Mouse (Mus musculus) ES-CJ7 (cell line): ENCODE data around the gene Nudt9.
"Not testable (repeated sequence)": the region's sequence is repeated elsewhere in the genome, so short reads cannot be mapped to it uniquely, and the experiment has no call there.

Experiments
- DNase-seq: peaks from one replicate; pipeline ENCODE4 v3.0.0; 2011; ENCODE audit warnings: low read depth, low spot score

Gene Nudt9

DNA sequence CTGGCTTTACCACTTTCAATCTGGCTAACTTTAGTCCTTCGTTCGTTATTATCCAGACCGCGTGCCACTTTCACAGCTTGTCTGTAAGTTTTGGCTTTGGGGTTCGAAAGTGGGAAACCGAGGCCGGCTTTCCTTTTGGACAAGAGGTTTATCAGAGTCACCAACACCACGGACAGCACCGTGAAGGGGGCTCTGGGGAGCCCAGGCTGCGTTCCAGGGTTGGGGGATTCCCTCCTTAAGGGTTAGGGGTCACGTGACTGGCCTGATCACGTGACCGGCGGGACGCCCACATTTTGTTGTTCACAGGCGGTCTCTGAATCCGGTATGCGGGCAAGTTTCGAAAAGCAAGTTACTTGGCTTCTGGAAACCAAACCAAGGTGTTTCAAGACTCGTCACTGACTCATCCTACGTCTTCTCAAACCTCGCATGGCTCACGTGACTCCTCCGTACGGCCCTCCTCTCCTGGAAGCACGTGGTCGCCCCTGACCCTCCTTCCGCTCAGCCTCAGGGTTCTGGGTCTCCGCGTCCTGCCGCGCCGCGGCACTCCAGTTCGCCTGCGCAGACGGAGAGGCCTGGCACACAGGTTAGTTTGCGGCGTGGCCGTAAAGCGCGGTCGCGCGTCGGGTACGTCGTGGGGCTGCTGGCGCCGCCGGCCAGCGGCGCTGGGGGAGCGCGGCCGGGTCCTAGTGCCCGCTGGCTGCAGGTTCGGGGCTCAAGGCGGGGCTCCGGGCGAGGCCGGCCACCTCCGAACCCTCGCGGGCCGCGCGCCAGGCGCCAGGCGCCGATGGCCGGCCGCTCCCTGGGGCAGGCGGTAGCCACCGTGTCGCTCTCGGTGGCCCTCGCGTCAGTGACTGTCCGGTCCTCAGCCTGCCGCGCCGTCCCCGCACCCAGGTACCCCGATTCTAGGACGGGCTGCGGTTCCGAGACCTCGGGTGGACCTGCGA is at the start of gene Nudt9:
Nudt9 (plus strand) TSS at position 51 of the 944 bp plus-strand sequence.
- DNase-seq = peak; percentile 98

GRCm38 (mm10) chr5:103998739-103999138 is 47.4 kb upstream of the Nudt9 start:
- DNase-seq = no peak

DNA sequence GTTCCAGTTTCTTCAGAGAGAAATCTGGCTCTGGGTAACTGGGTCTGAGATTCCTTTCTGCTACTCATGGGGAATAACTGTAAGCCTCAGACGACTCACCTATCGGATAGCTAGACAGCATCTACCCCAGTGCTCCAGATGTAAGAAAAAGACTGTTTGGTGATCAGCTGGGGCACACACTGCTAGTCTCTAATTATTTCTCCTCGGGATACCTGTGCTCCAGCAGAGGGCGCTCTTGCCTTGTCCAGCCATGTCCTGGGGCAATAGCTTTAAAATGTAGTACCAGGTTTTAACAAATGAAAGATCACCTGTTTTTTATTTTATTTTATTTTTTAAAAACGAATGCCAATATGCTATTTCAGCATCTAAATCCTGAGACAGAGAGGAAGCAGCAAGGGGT is 46.4 kb upstream of the Nudt9 start:
- peak; percentile 73 for DNase-seq

DNA sequence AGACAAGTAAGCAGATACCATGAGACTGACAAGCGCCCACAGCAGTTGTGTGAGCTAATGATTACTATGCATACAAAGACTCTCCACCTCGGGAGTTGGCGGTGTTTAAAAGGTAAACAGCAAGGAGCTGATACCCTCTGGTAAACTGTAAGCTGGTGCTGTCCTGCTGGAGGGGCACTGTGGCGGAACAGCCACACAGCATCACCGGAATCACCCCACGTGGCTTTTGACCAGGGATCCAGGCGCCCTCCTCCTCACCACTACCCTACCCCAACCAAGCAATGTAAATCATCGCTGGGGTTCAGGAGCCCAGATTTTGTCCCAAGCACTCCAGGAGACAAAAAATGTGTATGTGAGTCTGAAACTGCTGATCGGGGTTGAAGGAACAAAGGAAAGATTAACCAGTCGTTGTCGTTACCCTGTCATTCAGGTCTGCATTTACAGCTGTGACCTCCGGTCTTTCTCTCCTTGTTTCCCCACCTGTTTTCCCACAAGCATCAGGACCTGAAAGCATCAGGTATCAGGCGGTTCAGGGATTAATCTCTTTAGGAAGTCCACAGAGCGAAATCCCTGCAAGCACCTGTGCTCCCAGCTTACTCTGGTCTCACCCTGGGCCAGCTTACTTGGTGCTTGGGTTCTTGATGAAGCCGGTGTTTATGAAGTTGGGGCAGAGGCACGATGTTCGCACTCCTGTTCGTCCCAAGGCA is 43.4 kb upstream of the Nudt9 start:
- peak; percentile 63 for DNase-seq

DNA sequence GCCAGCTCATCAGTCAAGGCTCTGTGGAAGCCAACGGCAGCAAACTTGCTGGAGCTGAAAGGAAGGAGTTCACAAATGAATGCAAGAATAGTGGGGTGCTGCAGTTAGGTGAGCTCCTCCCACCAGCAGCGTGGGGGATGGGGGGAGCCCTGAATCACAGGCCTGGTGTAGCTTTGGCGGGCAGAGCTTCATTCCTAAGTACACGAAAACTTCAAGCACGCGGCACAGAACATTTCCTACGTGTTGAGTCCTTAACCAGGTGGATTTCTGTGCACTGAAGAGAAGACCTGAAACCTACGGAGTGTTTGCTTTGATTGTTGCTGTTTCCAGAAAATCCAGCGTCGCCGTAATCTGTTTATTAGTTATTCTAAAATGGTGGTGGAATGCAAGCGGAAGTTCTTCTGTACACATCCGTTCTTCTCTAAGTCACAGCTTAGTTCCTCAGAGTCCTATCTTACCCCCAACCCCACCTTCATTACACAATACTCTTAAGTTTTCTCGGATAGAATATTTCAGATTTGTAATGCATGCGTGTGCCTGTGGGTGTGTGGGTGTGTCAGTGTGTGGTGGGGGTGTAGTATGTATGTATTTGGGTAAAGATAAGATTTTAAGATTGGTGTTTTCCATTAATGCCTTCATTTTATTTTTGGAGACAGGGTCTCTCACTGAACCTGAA is 42.7 kb upstream of the Nudt9 start:
- peak; percentile 32 for DNase-seq

- no peak for DNase-seq
Measured at GRCm38 (mm10) chr5:104003955-104004354, 42.2 kb upstream of the Nudt9 start.

DNA sequence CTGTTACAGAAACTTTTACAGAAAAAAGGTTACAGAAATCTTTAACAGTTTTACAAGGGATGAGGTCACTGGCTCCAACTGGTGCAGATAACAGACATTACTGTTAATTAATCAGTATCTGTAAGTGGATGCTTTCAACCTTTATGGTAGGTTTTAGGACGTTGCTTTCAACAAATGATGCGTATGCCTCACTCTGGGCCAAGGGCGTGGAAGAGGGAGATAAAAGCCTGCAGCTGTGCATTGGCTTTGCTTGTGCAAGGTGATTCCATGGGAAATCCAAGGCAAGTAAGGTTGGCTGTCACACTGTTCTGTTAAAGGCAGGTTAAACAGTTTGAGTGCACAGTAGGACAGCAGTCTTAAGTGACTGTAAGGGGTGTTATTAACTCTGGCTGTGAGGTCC is 39.3 kb upstream of the Nudt9 start:
- no peak for DNase-seq

GRCm38 (mm10) chr5:104007801-104008200 is 38.3 kb upstream of the Nudt9 start:
- no peak for DNase-seq

- no peak for DNase-seq
Measured at GRCm38 (mm10) chr5:104009421-104009820, 36.7 kb upstream of the Nudt9 start.

GRCm38 (mm10) chr5:104010261-104010660 is 35.8 kb upstream of the Nudt9 start:
- no peak for DNase-seq

DNA sequence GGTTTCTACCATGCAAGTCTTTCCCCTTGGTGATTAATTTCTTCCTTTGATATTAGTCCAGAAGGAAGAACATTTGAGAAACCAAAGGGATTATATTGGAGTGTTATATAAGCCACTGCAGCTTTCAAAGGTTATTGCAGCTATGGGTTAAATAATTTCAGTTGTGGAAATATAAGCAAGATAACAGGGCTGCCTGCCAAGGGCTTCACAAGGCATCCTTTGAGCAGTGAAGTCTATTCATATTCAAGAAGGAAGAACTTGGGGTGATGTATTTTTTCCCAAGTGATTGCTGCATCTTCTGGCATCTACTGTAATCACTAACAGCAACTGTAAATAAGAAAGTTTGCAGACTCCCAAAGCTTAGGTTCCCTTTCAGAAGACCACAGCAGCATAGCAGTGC is 34.7 kb upstream of the Nudt9 start:
- no peak for DNase-seq

DNA sequence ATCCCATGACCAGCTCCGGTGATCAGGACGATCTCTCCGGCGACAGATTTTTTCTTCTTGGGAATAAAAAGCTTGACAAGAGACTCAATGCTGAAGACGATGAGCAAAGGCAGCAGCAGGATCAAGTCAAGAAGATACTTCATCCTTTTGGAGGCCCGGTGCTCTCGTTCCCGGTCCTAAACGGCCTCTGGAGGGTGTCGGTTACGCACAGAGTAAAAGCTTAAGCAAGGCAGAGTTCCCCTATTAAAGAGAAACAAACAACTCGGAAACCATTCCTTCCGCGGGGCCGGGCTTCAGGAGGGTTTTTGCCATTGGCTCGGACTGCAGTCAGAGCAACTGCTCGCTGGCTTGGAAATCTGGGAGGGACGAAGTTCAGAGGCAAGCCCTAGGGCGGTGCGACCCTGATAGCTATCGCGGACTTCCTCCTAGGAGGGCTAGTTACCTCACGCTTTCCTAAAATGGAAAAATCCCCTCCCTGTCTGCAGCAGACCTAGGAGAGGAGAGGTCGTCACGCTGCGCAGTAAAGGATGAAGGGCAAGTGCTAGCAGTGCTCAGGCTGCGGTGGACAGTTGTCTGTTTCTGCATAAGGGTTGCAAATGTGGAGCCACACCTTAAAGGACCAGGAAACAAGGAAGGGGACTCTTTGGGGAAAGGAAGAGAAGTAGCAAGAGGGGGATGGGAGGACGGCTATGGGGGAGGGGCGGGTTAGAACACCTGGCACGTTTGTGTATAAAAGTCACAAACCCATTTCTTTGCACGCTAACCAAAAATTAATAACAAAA is 24.3 kb upstream of the Nudt9 start, which contains the start of gene Hsd17b11:
Hsd17b11 (minus strand) TSS at position 323 of the 782 bp plus-strand sequence.
- DNase-seq = peak; percentile 98

DNA sequence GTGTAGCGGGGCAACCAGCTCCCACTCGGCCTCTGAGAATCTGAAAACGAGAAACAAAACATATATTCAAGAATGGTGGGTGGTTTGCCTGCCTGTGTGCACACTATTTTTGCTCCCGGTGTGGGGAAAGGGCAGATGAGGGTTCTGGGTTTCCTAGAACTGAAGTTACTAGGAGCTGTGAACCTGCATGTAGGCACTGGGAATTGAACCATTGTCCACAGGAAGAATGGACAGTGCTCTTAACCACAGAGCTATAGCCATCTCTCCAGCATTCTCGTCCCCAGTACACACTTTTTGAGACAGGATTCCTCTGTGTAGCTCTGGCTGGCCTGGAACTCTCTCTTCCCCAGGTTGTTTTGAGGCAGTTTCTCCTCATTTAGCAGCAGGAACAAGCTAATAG is 23.5 kb upstream of the Nudt9 start:
- peak; percentile 19 for DNase-seq

GRCm38 (mm10) chr5:104023289-104024020 is 22.7 kb upstream of the Nudt9 start:
- DNase-seq = peak; percentile 44

- not testable (repeated sequence) for DNase-seq
Measured at GRCm38 (mm10) chr5:104024193-104024592, 21.9 kb upstream of the Nudt9 start.

DNA sequence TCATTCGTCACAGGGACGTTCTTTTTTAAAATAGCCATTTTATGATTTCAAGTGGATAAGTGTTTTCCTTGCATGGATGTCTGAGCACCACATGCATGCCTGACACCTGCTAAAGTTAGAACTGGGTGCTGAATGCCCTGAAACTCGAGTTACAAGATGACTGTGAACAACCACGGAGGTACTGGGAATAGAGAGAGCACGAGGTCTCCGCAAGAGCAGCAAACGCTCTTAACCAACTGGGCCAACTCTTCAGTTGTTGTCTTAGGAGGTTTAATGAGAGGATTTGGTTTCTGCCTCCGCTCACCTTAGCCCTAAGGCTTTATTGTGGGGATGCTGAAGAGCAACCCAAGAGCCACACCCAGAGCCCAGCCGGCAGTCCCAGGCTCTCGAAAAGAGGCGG is 21.3 kb upstream of the Nudt9 start:
- DNase-seq = peak; percentile 42

DNA sequence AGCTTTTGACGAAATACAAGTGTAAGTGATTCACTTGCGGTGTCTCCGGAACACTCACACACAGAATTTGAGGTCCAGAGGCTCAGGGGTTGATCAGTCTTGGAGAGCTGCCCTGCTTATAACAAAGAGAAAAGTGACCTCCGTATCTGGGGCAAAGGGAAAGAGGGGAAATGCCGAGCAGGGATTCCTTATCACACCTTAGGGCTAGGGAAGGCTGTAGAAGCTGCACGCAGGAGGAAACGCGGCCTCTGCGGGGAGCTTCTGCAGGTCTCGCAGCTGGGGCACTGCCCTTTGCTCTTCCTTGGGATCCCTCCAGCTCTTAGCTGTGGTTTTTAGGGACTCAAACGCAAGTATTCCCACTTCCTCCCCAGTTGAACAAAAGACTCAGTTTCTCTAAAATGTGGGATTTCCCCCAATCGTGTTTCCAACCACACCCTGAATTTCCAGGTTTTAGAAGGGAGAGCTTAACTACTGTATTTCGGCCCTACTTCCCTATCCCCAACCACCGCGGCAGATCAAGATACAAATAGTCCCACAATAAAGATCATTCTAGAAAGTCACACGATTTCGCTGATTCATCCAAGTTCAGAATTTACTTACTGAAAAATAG is 20.8 kb upstream of the Nudt9 start:
- peak; percentile 50 for DNase-seq

DNA sequence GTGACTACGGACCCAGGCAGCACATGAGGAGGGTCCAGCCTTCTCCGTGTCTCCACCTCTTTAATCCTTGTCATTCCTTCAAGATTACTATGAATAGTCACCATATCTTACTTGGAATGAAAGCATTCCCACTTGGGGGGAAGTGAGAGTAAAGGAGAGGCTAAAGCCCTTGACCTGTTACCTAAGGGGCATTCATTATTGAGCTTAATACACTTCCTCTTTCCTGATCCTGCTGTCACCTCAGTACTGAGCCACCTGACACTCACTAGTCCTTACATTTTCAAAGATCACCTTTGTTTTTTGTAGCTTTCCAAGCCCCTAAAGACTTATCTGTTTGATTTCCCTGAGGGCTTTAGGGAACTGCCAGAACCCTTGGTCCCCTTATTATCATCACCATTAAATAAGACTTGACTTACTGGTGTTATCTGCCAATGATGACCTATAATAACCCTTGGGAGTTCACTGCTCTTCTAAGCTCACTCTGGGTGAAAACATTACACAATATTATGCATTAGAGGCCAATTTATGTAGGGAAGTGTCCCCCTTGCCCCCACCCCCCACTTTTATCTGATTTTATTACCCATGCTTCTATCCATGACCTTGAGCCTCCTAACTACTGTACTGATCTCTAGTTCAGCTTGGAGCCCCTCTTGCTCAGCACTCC is 13.5 kb upstream of the Nudt9 start:
- no peak for DNase-seq

DNA sequence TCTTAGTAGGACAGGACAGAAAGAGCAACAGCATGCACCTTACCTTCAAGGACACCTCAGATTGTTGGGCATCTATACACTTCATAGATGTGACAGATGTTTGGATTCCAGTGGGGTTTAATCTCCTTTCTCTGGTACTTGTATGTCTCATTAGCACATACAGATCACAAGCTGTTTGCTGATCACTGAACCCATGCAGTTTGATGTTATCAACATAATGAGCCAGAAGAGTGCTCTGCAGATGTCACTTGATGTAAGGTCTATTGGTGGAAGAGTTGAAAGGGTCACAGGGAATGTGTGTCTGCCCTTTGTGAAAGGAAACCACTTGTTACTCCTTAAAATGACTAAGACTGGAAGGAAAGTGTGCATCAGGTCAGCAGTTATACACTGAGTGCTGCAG is 11.0 kb upstream of the Nudt9 start:
- DNase-seq = no peak

- no peak for DNase-seq
Measured at GRCm38 (mm10) chr5:104035824-104036223, 10.3 kb upstream of the Nudt9 start.
